Mouse (Mus musculus): ENCODE measurements around the gene Fitm2.

- no peak for TF ChIP-seq CTCF (IDR thresholded peaks at IDR 0.05; ENCODE audit: borderline replicate concordance, insufficient read depth, low read length)
- no peak for TF ChIP-seq POLR2A (IDR thresholded peaks at IDR 0.05; ENCODE audit: low read depth, low read length)
Measured at GRCm38 (mm10) chr2:163458539-163459265, 13.7 kb downstream of the Fitm2 start.

Measured in embryonic fibroblast, embryonic 13.5 days (primary cell).